Mouse (Mus musculus): ENCODE results near the gene Il16.

The Il16 gene

DNA sequence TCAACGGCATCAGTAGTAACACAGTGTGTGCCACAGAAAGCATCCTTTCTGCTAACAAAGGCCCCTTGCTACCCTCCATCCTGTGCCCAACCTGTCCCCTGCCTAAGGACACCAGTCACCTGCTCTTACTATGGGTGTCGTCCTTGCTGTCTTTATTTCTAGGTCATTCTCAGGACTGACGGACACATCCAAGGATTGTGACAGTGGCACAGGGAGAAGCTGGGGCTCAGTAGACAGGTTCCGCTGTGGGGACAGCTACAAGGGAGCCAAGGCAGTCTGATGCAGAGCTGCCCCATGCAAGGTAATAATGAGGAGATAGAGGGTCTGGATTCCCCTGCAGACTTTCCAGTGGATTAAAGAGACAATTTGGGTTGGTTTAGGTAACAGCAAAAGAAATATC lies 67.0 kb downstream of the Il16 start:
- no peak for DNase-seq (ENCODE audit: low spot score)

DNA sequence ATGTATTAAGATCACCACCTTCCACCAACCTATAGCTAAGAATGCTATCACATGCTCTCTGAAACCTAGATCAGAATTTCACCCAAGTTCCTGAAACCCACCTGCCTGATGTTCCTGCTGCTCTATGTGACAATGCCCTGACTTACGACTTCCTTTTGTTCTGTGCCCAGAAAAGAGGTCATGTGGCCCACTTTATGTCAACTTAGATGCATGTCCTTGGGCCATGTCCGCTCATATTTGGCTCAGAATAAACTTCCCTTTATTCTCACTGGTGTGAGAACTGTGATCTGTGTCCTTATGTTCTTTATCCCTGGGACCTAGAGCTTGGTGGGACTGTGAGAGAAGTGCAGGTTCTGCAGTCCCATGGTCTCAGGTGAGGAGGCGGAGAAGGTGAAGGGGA lies 68.2 kb downstream of the Il16 start:
- DNase-seq (ENCODE audit: low spot score) = no peak

DNA sequence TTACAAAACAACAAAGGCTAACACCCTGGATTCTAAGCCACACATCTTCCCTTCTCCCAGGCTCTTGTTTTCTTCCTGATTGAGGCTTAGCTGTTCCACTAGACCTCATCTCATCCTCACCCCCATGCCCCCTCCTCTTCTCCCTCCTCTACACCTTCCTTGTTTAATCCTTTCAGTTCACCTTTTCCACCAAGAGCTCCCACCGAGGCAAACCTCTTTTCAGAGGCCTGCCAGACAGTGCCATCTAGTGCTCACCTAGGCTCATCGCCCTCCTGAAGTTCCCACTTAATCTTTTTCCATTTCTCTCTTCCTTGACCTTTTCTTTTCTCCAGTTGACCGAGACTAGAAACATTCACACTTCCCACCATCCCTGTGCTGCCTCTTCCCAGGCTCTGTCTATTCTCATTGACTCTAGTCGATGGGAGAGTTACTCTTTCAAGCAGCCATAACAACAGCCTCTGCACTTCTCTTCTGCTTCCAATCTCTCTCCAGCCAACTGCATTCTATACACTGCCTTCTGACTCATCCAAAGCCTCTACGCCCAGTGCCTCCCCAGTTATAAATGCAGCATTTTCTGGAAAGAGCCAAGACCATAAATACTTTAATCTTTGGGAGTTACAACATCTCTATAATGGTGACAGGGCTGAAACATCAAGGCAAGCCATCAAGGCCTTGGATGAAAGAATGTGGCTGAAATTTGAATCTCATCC lies 69.8 kb downstream of the Il16 start:
- DNase-seq (ENCODE audit: low spot score) = no peak

DNA sequence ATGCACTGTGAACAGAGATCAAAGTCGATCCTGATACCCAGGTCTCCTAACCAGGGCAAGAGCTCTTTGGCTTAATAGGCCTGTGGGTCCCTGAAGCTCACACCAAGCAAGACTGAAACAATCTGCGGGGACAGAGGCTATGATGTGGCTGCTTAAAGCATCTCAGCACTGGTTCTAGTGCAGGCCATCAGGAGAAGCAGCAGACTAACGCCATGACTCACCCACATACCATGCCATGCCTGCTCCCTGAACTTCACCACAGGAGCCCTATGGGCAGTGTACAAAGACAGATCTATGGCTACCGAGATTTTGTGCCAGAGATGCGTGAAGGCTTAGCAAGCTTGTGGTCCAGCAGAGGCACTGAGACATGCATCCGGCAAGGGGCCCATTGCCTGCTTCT lies 74.0 kb downstream of the Il16 start:
- no peak for DNase-seq (ENCODE audit: low spot score)

DNA sequence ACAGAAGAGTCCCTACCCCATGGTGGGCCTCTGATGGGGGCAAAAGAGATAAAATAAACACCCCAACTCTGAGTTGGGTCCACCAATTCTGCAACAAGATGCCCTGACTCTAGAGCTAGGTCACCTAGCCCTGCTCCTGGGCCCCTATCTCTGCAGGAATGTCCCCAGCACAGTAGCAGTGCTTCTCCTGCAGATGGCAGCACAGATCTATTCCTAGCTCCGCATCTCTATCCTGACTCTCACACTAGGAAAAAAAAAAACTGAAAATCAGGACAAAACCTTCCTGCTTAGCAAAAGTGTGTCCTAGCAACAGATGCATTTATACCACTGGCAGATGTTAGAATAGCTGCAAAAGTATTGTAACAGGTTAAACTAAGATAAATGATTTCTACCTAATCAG lies 76.8 kb downstream of the Il16 start:
- DNase-seq (ENCODE audit: low spot score) = no peak

DNA sequence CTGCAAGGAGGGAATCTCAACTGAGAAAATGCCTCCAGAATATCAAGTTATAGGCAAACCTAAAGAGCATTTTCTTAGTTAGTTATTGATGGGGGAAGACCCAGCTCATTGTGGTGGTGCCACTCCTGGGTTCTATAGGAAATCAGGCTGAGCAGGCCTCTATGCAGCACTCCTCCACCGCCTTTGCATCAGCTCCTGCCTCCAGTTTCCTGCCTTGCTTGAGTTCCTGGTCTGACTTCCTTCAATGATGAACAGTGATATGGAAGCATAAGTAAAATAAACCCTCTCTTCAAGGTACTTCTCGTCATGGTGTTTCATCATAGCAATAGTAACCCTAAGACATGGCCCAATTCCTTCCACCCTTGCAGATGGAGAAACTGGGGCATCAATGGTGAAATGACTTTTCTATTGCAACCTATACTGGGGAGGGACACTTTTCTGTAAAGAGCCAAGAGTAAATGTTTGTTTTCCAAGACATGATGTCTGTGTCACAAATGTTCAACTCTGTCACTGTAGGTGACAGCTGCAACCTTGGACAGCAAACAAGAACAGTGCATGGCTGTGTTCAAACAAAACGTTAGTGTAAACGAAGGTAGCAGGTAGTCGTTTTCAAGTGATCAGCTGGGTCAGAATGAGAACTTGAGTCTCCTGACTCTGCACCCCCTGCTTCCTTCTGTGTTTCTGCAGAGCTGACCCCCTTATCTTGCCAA lies 77.4 kb downstream of the Il16 start:
- no peak for DNase-seq (ENCODE audit: low spot score)

DNA sequence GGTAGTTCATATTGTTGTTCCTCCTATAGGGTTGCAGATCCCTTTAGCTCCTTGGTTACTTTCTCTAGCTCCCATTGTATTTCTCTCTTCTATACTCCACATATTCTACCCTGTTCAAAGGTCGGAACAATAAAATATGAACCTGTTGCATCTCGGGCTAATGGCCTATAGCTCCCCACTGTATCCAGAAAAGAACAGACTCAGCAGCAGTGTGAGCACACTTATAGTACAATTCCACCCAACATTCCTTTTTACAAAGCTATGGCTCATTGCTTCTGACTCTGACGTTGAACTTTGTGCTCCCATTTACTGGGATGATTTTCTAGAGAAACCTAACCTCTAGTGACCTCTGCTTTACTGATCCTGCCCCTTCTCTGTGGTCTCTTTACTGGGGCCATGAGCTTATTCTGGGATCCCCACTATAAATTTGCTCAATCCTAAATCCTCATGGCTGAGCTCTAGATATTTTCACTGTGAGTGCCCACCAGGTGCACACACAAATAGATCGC lies 79.4 kb downstream of the Il16 start:
- no peak for DNase-seq (ENCODE audit: low spot score)

DNA sequence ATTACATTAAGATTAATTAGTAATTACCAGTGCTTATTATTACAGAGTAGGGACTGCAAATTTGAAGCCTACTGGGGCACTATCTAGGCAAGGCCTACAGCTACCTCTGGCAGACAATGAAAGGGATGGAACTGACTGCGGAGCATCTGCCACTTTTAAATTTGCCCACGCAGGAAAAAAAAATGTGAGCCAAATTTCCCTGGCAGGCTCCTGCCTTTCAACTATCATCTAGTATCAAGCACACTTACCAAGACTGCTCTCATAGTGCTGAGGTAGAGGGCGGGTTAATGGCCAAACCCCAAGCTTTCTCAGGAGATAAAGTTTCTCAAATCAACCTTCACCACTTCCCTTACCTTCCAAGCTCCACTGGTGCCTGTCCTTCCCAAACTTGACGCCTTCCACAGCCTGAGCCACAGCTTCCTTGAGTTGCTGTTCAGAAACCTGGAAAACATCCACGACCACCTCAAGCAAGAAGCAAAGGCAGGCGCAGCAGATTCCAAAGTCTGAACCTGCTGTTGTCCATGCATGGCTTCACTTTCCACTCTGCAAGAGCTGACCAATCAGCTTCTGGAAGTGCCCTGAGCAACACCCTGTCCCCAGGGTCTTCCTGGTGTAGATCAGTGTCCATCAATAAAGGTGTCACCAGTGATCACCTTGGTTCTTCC lies 82.7 kb downstream of the Il16 start:
- no peak for DNase-seq (ENCODE audit: low spot score)

DNA sequence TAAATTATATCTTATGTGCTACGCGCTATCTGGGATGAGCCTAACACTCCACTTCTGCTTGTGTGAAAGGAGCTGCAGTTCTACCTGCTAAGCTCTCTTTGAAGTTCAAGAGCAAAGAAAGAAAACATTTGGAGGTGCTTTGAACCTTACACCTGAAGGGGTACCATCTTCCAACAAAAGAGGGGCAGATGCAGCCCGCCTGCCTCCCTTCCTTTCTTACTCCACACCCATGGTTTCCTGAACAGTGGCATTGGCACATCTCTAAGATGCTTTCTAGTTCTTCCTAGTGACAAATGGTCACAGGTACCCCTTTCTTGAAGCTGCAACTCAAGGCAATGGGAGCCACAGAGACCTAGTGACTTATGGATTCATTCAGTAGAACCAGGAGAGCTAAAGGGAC lies 83.8 kb downstream of the Il16 start:
- DNase-seq (ENCODE audit: low spot score) = no peak

DNA sequence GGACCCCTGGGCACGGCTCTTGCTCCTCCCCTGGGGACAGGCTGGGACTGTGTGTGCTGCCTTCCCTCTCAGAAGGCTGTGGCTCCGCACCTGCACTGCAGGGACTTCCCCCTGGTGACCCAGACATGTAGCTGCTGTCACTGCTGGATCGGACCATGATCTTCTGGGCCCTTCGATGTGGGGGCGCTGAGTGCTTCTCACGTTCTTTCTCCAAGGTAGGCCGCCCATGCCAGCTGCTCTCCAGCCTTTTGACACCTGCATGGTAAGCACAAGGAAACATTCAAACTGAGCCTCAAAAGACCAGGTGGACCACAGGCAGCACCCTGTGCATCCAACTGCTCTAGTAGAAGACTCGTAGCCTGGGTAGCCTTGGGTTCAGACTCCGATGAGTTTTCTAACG lies 84.5 kb downstream of the Il16 start:
- no peak for DNase-seq (ENCODE audit: low spot score)

DNA sequence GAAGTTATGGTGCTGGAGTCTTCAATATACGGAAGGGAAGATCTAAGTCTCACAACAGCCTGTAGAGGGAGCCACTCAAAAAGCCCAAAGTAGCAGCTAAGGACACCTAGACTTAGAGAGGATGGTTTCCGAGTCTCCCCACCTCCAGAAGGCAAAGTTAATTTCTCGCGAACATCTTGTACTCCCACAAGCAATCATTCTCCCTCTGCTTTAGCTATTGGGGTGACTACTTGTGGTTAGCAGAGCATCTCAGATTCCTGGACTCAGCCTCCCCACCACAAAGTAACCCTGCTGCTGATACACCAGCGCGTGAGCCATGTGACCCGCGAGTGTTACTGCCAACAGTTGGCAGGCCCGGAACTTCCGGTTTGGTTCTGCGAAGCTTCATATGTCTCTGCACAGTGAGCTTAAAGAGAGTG lies 85.2 kb downstream of the Il16 start:
- DNase-seq (ENCODE audit: low spot score) = no peak

DNA sequence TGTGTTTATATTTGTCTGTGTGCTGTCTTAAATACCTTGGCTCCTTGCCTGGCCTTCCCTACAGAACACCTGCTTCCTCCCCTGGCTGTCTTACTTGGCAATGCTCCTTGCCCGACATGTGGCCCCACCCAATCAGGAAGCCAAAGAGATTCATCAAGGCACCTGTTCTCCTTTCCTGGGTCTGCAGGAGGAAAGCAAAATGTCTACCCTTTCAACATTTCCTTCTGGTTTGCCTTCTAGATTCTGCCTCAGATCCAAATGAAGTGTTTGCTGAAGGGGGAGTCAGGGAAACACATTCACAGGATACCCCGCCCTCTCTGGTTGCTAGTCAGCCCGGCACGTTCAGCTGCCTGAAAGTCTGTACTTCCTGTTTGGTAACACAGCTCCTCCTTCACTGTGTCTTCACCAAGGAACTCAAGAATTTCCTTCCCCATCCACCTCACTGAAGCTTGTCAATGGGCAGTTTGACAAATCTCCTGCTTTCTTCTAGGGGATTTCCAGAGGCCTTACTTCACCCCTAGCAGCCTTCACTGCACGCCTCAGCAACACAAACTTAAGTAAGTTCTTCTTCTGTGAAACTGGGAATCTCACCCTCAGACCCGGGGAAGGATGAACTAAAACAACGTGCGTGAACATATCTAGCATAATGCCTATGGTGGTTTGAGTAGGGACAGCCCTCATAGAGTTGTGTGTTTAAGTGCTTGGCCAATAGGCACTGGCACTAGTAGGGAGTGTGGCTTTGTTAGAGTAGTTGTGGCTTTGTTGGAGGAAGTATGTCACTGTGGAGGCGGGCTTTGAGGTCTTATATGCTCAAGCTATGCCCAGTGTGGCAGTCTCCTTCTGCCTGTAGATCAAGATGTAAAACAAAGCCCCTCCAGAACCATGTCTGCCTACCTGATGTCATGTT lies 86.1 kb downstream of the Il16 start:
- no peak for DNase-seq (ENCODE audit: low spot score)

DNA sequence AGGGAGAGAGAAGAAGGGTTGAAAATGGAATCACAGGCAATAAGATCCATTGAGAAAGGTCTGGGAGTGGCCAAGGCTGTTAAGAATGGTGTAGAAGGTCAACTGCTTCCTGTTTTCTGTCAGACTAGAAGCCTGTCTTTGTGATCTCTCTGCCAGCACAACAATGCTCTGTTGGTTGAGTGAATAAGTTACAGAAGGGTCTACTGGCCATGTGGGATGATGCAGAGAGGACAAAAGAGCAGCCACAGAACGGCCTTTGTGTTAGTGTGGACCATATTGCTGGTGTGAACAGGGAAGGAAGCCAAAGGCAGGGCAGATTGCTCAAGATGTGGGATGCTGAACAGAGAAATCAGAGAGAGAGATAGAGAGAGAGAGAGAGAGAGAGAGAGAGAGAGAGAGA lies 86.8 kb downstream of the Il16 start:
- DNase-seq (ENCODE audit: low spot score) = no peak

DNA sequence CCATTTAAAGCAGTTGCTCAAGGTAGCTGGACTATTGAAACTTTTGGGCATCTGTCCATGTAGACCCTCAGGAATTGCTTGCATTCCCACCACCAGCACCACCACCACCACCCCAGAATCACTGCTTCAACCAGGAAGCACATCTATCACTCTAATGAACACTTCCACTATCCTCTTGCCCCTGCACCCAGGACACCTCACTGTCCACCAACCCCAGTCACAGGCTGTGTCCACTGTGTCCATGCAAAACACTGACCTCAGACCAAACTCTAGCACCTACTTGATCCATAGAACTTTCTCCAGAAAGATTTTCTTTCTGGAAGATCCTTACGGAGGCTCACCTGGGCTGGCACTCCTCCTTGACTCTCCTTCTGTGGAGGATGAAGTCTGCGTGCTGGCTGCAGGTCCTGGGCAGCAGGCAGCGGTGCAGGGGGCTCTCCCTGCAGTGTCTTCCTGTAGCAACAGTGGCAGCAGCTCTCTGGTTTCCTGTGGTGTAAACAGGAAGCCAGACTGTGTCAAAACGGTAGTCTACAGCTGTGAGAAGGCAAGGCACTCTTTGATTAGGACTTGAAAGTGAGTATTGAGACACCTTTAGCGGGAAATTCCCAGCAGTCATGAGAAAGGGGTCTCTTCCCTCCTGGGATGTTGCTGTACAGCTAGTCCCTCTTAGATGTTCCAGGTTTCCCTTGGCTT lies 90.4 kb downstream of the Il16 start:
- no peak for DNase-seq (ENCODE audit: low spot score)

DNA sequence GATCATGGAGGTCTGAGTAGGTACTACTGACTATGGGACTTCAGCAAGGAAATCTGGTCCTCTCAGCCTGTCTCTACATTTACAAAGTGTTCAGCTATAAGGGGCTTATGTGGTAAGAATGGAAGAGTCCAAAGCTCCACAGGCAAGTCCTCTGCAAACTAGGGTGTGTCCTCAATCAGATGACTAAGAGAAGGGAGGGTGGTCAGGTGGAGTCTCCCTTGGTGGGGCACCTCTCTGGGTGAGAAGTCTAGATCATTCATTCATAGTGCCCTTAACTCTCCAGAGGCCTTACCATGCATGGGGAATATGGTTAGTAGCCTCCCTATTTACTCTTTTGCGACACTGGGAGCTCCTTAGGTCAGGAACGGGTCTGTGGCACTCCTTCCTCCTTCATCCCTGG lies 91.3 kb downstream of the Il16 start:
- DNase-seq (ENCODE audit: low spot score) = no peak

DNA sequence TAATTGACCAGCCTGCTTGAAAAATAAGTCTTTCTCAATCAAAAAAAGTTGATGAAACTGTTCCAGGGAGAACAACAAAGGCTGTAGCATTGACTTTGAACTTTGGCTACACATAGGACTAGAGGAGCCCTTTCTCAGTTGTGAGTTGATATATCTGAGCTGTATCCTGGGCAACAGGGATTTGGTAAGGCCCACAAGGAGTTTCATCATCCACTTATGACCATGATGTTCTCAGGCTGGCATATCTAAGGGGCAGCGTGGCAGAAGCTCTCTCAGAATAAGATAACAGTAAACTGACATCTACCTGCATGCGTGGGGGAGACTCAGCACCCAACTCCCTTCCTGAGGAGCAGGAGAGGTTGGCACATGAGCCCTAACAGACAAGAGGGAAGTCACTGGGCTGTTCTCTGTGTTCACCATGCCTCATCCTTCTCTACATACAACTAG lies 91.9 kb downstream of the Il16 start:
- DNase-seq (ENCODE audit: low spot score) = no peak

DNA sequence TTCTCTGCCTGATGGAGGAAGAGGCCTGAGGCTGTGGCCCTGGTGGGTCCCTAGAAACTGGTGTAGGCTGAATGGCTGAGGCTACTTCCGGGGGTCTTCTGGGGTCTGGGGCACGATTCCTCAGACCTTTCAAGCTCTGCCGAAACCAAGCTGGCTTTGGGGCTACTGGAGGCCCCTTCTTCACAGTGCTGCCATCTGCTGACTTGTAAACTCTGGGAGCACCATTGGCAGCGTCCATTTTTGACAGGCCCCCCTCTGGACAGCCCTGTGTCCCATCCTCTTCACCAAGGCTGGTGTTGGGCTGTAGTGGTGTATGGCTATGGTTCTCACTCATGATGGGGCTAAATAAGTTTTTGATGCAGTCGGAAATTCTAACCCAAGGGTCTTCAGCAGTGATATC lies 93.0 kb downstream of the Il16 start:
- no peak for DNase-seq (ENCODE audit: low spot score)

DNA sequence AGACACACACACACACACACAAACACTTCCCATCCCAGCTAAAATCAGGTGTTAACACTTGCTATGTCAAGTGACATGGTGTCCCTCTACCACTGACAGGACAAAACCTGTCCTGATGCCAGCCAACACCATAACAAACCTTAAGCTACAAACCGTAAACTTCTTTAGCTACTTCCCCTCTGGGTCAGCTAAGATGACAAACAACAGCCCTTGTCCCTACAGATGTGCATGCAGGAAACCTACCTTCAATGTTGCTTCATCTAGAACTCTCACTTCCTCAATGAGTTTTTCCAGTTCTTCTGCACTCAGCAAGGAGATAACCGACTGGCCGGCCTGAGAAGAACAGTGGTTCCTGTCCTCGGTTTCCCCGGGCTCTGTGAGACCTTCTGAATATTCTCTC lies 94.9 kb downstream of the Il16 start:
- DNase-seq (ENCODE audit: low spot score) = no peak

DNA sequence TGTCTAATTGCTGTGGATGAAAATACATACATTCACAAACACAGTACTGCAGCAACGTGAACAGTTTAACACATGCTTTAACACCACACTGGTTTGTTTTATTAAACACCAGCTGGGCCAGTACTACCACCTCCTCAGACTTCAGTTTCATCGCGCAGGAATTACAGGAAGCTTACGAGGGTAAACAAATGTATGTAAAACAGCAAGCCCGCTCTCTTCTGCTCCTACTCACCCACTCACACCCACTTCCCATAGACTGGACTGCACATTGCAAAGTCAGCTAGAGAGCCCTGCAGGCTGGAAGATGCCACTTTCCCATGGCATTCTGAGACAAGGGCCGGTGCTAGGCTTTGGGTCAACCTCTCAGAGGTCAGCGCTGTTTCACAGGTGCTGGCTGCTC lies 96.7 kb downstream of the Il16 start:
- DNase-seq (ENCODE audit: low spot score) = no peak

DNA sequence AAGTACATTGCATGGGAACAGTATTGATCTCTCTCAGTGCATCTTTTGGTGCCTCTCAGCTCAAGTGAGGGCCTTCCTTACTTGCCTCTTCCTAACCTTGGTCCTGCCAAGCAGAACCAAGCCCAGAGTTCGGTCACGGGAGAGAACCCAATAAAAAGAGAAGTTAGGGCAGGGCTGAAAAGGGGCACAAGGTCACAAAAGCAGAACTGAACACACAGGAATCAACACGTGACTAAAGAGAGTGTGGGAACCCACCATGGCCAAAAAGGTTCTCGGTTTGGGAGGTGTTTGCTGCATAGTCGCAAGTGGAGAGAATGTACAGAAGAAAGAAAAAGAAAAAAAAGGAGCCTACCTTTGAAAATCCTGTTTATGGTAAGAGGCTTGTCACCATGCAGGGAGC lies 100.0 kb downstream of the Il16 start:
- no peak for DNase-seq (ENCODE audit: low spot score)

DNA sequence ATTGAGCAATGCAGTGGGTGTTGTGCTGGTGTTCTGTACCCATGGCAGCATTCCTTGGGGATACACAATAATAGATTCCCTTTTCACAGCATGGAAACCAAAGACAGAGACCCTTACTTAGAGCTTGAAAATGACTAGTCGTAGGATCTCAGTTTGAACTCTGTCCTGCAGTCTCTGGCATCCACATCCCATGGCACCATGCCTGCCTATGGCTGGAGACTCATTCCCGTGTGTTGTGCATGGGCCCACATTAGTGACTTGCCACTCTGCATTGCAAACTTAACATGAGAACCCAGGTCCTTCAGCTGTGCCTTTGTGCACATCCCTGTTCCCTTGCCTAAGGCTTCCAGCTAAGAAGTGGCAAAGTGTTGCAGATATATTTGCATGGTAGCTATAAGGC lies 100.8 kb downstream of the Il16 start:
- no peak for DNase-seq (ENCODE audit: low spot score)

DNA sequence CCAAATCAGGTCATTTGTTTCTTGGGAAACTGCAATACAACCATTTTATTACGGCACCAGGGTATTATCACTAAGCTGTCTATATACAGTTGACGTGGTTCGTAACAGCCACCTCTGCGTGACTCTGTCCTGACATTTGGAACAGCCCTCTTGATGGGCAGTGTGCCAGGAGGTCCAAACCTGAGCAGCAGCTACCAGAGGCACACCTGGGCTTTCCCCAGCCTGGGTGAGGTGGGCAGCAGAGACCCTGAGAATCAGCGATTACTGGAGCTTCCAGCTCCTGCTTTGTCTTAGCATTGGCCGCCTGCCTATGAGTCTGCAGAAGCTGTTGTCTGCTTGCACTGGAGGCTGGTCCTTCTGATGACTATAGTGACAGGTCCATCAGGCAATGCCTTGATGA lies 101.9 kb downstream of the Il16 start:
- no peak for DNase-seq (ENCODE audit: low spot score)

Data from layer of hippocampus, adult 9-10 months (tissue).